Mouse (Mus musculus): ENCODE results near the gene Dusp16. TPM values are rescaled to one million over a fixed set of nuclear protein-coding genes. Genes with fewer than 3 reads are reported as not detected.

Gene Dusp16
- polyA plus RNA-seq (2016; fragmentation: Nextera tagmentation; extraction: Ambion mirVana): 14.2 and 16.6 TPM in 2 replicates

DNA sequence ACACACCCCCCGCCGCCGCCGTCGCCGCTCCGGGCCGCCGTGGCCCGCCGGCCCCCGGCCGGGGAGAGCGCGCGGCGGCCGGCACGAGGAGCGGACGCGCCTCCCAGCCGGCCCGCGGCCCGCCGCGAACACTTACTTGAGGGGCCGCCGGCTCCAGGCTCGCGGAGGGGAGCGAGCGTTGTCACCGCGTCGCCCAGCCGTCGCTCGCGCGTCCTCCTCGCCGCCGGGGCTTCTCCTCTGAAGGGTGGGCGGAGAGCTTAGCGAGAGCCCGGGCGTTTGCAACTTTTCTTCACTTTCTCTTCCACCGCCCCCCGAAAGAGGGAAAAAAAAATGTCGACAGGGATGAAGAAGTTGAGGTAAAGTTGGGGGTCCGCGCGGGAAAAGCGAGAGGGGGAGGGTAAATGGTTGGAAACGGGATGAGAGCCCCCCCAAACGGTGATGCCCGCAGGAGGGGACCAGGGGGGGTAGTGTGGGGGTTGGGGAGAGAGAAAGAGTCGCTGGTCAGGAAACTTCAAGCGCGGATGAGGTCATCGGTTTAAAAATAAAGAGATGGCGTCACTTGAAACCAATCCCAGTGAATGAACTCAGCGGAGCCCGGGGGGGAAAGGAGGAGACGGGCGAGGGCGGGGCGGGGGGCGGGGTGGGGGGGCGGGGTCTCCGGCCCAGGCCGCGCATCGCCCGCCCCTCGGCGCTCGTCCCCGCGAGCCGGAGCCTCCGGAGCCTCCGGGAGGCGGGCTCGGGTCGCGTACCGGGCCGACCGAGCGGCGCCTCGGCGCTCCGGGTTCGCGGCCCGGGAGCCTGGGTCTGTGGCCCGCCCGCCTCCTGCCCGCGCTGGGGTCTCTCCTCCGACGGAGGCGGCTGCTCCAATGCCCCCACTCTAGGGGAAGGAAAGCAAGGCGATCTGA is at the start of gene Dusp16:
TSS of gene Dusp16 (minus strand) at position 485 of the 905 bp plus-strand sequence.
- peaks cover 40% of the 10 kb centered on the region for H3K4me1 ChIP-seq
- under 1% methylated on average over 105 of the region's 108 CpGs for WGBS
- no peaks in the 10 kb centered on the region for H3K36me3 ChIP-seq
- peak within 1 kb of the TSS; percentile 97 for H3K27ac ChIP-seq (replicated peaks)
- peak; percentile 88 for DNase-seq (ENCODE audit: low spot score)
- H3K4me3 ChIP-seq: peak within 1 kb of the TSS; percentile 82
- H3K27me3 ChIP-seq (ENCODE audit: low read depth, poor library complexity, severe bottlenecking): peaks cover 15% of the 10 kb centered on the region
- H3K9me3 ChIP-seq (replicated peaks): no peaks in the 10 kb centered on the region

DNA sequence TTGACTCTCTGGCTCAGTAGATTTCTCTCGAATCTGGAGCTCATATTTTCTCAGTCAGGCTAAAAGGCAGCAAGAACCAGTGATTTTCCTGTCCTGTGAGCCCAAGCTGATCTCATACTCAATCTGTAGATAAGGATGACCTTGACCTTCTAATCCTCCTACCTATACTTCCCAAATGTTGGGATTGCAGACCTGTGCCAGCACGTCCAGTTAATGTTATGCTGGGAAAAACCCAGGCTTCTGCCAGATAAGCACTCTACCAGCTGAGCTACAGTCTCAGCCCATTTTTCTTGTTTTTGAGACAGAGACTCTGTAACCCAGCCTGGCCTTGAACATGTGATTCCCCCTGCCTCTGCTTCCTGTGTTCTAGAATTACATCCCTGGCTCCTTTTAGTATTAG is 47.9 kb upstream of the Dusp16 start:
- no peak for DNase-seq (ENCODE audit: low spot score)
- Histone ChIP-seq H3K27me3 (ENCODE audit: low read depth, poor library complexity, severe bottlenecking) (no peaks in the 10 kb centered on the region), H3K4me1 (no peaks in the 10 kb centered on the region), H3K4me3 (no peak overlapping the region), H3K9me3 (replicated peaks) (no peaks in the 10 kb centered on the region), H3K36me3 (no peaks in the 10 kb centered on the region), H3K27ac (replicated peaks) (no peak overlapping the region)
- WGBS: 78% methylated on average over 2 of the region's 2 CpGs

DNA sequence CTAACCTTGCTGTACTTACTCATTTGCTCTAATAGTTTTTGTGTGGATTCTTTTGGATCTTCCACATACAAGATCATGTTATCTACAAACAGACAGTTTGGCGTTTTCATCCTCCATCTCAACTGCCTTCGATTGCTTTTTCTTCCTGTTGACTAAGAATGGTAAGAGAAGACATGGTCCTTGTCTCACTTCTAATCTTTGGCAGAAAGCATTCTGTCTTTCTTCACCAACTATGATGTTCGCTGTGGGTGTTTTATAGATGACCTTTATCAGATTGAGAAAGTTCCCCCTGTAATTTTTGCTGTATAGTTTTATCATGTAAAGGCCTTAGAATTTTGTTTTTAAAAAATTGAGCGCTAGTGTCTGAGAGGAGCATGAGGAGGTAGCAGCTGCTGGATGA is 45.7 kb upstream of the Dusp16 start:
- Histone ChIP-seq H3K27me3 (ENCODE audit: low read depth, poor library complexity, severe bottlenecking) (no peaks in the 10 kb centered on the region), H3K9me3 (replicated peaks) (no peaks in the 10 kb centered on the region), H3K36me3 (no peaks in the 10 kb centered on the region), H3K27ac (replicated peaks) (no peak overlapping the region), H3K4me1 (no peaks in the 10 kb centered on the region), H3K4me3 (no peak overlapping the region)
- no peak for DNase-seq (ENCODE audit: low spot score)
- 92% methylated on average over 4 of the region's 4 CpGs for WGBS

DNA sequence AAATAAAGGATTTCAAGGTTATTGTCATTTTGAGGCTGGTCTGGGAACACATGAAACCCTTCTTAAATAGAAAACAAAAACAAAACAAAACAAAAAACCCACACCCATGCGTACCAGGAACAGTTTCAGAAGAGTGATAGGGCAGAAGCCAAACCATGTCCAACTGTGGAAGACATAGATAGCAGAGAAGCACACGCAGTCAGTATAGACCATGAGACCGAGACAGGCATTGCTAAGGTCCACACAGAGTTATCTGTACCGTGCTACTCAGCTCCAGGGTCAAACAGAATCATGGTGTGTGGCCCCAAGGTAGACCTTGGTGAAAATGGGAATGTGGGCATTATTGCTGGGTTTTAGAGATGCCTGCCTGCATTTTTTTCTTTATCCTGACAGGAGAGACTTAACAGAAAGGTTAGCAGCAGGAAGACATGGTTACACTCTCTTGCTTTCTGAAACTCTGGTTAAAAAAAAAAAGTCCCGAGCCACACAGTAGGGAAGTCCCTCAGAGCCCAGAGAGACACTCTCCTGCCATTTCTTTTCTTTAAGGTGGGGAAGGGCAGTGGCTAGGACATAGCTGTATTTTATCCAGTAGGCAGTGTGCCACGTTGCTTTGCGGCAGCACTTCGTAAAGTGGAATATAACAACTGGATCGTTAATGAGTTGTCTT is 42.3 kb upstream of the Dusp16 start:
- WGBS: 84% methylated on average over 9 of the region's 9 CpGs
- Histone ChIP-seq H3K4me3 (no peak overlapping the region), H3K27me3 (ENCODE audit: low read depth, poor library complexity, severe bottlenecking) (peaks cover 5% of the 10 kb centered on the region; the same call in 1 of the 2 replicates), H3K9me3 (replicated peaks) (no peaks in the 10 kb centered on the region), H3K36me3 (no peaks in the 10 kb centered on the region), H3K4me1 (peaks cover 8% of the 10 kb centered on the region), H3K27ac (replicated peaks) (no peak overlapping the region)
- DNase-seq (ENCODE audit: low spot score): no peak

DNA sequence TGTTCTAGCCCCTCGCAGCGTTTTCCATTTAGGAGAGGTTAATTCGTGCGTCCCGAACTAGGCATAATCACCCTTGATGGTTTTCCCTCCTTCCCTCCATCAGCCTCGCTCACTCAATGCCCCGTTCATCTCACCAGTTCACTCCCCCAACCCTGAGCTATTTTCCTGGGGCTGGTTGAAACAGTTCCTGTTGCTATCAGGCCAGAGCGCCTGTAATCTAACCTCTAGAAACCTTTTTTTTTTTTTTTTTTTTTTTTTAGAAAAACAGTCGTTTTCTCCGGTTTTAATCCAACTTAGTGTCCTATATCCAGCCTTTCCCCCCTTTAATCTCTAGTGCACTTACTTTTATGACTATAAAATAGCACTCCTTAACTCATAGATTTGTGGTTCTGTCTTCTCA is 38.4 kb upstream of the Dusp16 start:
- H3K27ac ChIP-seq (replicated peaks): peak overlapping the region; percentile 84; the same call in 1 of the 2 replicates

DNA sequence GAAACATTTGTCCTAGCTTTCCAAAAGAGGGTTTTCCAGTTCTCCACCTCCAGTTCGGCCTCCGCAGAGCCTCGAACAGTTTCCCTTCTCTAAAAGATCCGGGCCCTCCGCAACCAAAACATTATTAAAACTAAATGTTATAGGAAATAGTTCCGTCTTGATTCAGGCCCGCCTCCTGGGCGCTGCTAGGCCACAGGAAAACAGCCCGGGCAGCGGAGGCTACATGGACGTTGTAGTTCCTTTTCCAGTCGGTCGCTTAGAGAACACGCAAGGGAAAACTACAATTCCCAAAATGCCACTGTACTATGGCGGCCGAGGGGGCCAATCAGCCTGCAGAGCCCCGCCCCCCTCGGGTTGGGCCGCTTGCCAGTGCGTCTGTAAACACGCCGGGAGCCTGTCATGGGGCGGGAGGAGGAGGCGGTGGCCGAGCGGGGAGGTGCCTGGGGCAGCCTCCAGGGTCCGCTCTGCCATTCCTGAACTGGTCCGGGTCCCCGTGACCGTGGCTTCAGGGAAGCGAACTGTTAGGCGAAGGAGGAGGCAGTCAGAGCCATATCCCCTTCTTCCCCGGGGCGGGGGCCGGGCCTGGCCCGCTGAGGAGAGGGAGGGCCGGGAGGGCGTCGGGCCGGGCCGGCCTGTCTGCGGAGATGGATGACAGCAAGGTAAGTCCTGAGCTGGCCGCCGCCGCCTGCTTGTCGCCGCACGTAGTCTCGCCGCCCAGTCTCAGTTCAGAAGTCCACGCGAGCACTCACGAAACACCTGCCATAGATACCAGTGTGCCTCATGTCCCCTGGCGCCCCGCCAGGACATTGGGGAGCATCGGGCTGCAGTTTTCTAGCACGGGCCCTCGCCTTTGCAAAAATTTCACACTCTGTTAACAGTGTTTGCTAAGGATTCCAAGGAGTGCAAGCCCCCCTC is 37.6 kb upstream of the Dusp16 start, which contains the start of gene Crebl2:
TSS of gene Crebl2 (plus strand) at position 369 of the 915 bp plus-strand sequence.
- WGBS: under 1% methylated on average over 57 of the region's 58 CpGs
- Histone ChIP-seq H3K4me1 (peaks cover 17% of the 10 kb centered on the region), H3K4me3 (peak within 1 kb of the TSS; percentile 79), H3K27ac (replicated peaks) (peak within 1 kb of the TSS; percentile 84), H3K9me3 (replicated peaks) (no peaks in the 10 kb centered on the region), H3K27me3 (ENCODE audit: low read depth, poor library complexity, severe bottlenecking) (peaks cover 5% of the 10 kb centered on the region; the same call in 1 of the 2 replicates), H3K36me3 (no peaks in the 10 kb centered on the region)
- peak; percentile 98 for DNase-seq (ENCODE audit: low spot score)

More for the DNA sequence above, 38.4 kb upstream of the Dusp16 start:
- DNase-seq (ENCODE audit: low spot score): no peak
- peaks cover 5% of the 10 kb centered on the region; the same call in 1 of the 2 replicates for H3K27me3 ChIP-seq (ENCODE audit: low read depth, poor library complexity, severe bottlenecking)
- no peaks in the 10 kb centered on the region for H3K36me3 ChIP-seq
- peak overlapping the region; percentile 79 for H3K4me3 ChIP-seq
- peaks cover 17% of the 10 kb centered on the region for H3K4me1 ChIP-seq
- H3K9me3 ChIP-seq (replicated peaks): no peaks in the 10 kb centered on the region
- 3% methylated on average over 10 of the region's 10 CpGs for WGBS

DNA sequence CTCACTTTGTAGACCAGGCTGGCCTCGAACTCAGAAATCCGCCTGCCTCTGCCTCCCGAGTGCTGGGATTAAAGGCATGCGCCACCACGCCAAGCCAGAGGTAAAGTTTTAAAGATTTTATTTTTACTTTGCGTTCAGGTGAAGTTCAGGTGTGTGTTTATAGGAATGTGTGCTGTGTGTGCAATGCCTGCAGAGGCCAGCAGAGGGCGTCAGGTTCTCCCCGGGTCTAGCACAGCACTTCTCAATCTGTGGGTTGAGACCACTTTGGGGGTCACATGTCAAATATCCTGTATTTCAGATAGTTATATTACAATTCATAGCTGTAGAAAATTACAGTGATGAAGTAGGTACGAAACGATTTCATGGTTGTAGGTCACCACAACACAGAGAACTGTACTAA is 30.4 kb upstream of the Dusp16 start:
- Histone ChIP-seq H3K4me3 (no peak overlapping the region), H3K27me3 (ENCODE audit: low read depth, poor library complexity, severe bottlenecking) (no peaks in the 10 kb centered on the region), H3K4me1 (no peaks in the 10 kb centered on the region), H3K9me3 (replicated peaks) (no peaks in the 10 kb centered on the region), H3K36me3 (no peaks in the 10 kb centered on the region), H3K27ac (replicated peaks) (no peak overlapping the region)
- DNase-seq (ENCODE audit: low spot score): peak; percentile 16
- 66% methylated on average over 10 of the region's 10 CpGs for WGBS

DNA sequence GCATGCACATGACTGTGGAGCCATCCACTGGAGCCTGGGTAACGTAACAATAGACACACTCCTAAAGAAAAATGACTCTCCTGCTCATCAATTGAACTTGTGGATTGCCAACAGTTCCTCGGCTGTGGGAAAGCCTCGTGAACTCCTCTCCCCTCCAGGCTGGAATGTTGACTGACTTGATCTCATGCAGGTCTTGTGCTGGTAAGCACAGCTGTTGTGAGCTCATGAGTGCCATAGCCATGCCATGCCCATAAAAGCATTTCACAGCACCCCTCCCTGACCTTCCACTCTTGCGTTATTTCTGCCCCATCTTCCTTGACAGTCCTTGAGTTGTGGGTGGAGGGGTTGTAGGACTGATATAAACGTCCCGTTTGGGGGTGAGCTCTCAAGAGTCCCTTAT is 28.0 kb upstream of the Dusp16 start:
- Histone ChIP-seq H3K4me1 (no peaks in the 10 kb centered on the region), H3K27me3 (ENCODE audit: low read depth, poor library complexity, severe bottlenecking) (no peaks in the 10 kb centered on the region), H3K36me3 (no peaks in the 10 kb centered on the region), H3K4me3 (no peak overlapping the region), H3K27ac (replicated peaks) (no peak overlapping the region), H3K9me3 (replicated peaks) (no peaks in the 10 kb centered on the region)
- 66% methylated on average over 6 of the region's 6 CpGs for WGBS
- DNase-seq (ENCODE audit: low spot score): no peak

DNA sequence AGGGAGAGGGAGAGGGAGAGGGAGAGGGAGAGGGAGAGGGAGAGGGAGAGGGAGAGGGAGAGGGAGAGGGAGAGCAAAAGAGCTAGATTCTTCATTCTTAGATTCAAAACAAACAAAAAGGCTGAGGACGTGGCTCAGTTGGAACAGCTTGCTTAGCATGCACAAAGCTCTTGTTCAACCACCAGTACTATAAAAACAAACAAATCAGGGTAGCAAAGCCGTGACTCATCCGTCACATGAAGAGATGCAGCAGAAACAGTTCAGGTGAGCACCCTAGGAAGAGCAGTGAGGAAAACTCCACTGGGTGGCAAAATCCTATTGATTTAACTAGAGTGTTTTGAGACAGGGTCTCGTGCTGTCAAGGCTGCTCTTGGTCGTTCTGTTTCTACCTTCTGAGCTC is 27.3 kb upstream of the Dusp16 start:
- 61% methylated on average over 5 of the region's 5 CpGs for WGBS
- H3K4me1 ChIP-seq: no peaks in the 10 kb centered on the region

DNA sequence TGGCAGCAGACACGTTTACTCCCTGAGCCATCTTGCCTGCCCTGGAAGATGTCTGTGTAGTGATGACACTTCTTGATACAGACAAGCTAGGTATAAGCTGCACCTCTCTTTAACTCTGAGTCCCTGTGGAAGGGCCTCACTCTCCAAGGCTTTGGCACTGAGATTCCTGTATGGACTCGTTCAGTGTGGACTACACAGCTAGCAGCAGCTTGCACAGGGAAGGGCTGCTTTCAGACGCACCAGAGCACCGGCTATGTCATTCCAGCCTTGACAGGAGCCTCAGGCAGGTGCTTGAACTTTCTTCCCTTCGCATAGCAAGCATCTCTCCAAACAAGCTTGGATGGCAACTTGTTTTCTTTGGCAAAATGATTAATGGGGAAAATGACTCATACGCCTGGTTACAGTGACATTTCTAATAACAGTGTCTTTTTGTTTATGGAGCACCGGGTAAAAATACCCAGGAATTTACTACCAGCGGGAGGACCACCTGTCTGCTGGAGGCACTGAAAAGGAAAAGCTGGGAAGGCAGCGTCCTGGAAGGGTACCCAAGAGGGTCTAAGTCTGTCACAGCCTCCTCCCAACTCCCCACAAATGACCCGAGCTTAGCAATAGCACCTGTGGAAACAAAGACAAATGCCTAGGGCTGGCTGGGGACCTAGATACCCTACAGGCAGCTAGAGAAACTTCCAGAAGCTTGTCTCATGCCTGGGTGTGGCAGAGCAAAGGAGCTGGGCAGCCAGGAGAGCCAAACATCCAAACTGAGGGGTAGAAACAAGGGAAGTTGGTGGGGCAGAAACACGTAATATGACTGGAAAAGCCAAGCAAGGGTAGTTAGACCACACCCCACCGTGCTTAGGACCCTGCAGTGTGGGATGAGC is 24.9 kb upstream of the Dusp16 start:
- H3K4me1 ChIP-seq: no peaks in the 10 kb centered on the region
- no peak overlapping the region for H3K4me3 ChIP-seq
- no peak for DNase-seq (ENCODE audit: low spot score)
- 80% methylated on average over 12 of the region's 12 CpGs for WGBS
- no peak overlapping the region for H3K27ac ChIP-seq (replicated peaks)
- H3K9me3 ChIP-seq (replicated peaks): no peaks in the 10 kb centered on the region
- no peaks in the 10 kb centered on the region for H3K36me3 ChIP-seq
- no peaks in the 10 kb centered on the region for H3K27me3 ChIP-seq (ENCODE audit: low read depth, poor library complexity, severe bottlenecking)

More for the DNA sequence above, 27.3 kb upstream of the Dusp16 start:
- H3K27ac ChIP-seq (replicated peaks): no peak overlapping the region
- H3K27me3 ChIP-seq (ENCODE audit: low read depth, poor library complexity, severe bottlenecking): no peaks in the 10 kb centered on the region
- H3K9me3 ChIP-seq (replicated peaks): no peaks in the 10 kb centered on the region
- H3K4me3 ChIP-seq: no peak overlapping the region
- no peaks in the 10 kb centered on the region for H3K36me3 ChIP-seq
- DNase-seq (ENCODE audit: low spot score): no peak

DNA sequence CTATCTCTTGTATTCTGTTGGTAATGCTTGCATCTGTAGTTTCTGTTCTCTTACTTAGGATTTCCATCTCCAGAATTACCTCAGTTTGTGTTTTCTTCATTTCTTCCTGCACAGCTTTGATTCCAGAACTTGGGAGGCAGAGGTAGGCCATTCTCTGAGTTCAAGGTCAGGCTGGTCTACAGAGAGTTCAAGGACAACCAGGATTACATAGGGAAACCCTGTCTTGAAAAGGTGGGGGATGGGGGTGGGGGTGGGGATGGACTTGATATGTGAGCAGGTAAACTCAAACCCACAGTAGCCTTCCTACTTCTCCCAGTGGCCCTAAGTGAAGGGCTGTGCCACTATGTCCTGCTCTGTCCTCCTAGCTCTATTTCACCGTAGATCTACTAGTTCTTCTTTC is 20.6 kb upstream of the Dusp16 start:
- Histone ChIP-seq H3K9me3 (replicated peaks) (no peaks in the 10 kb centered on the region), H3K4me1 (no peaks in the 10 kb centered on the region), H3K4me3 (no peak overlapping the region), H3K36me3 (no peaks in the 10 kb centered on the region), H3K27me3 (ENCODE audit: low read depth, poor library complexity, severe bottlenecking) (no peaks in the 10 kb centered on the region), H3K27ac (replicated peaks) (no peak overlapping the region)
- 93% methylated on average over 1 of the region's 1 CpGs for WGBS
- no peak for DNase-seq (ENCODE audit: low spot score)

Data from midbrain, embryonic 10.5 days (tissue).